Mouse (Mus musculus) C2C12 (cell line): ENCODE data around the gene Fam222b. TPM values are rescaled to one million over a fixed set of nuclear protein-coding genes. Genes with fewer than 3 reads are reported as not detected.

Experiments
- H3K27me3 ChIP-seq: one replicate; pipeline ENCODE4 v1.6.1; 2011; ENCODE audit not compliant: control insufficient read depth, insufficient read depth, insufficient read length
- H3K36me3 ChIP-seq: one replicate; pipeline ENCODE4 v1.6.1; 2011; ENCODE audit not compliant: control insufficient read depth, insufficient read depth
- H3K4me3 ChIP-seq: one replicate; pipeline ENCODE4 v1.5.1; 2011; ENCODE audit warnings: mild to moderate bottlenecking, control low read depth; ENCODE audit not compliant: poor library complexity, insufficient read depth, severe bottlenecking
- H3K79me2 ChIP-seq: one replicate; pipeline ENCODE4 v1.6.1; 2011; ENCODE audit not compliant: control insufficient read depth, insufficient read depth
- H3K79me3 ChIP-seq: one replicate; pipeline ENCODE4 v1.6.1; 2011; ENCODE audit warnings: low read depth, control low read depth
- H3ac ChIP-seq: one replicate; pipeline ENCODE3; 2011; ENCODE audit warnings: low read depth; ENCODE audit not compliant: control insufficient read depth, insufficient read length
- CEBPB ChIP-seq: IDR thresholded peaks from one replicate; pipeline ENCODE4 v1.6.1; 2011; ENCODE audit warnings: low read depth, mild to moderate bottlenecking, control low read depth, moderate library complexity
- CTCF ChIP-seq: IDR thresholded peaks from one replicate; pipeline ENCODE4 v1.5.1; 2011; ENCODE audit not compliant: control insufficient read depth, insufficient read depth, insufficient read length
- FOSL1 ChIP-seq: IDR thresholded peaks from one replicate; pipeline ENCODE4 v1.8.0; 2011; ENCODE audit warnings: mild to moderate bottlenecking, low read length; ENCODE audit not compliant: poor library complexity, insufficient read depth, severe bottlenecking
- MAX ChIP-seq: IDR thresholded peaks from one replicate; pipeline ENCODE4 v1.6.1; 2011; ENCODE audit warnings: mild to moderate bottlenecking, control low read depth
- MYOD1 ChIP-seq: IDR thresholded peaks from one replicate; pipeline ENCODE4 v1.6.1; 2011; ENCODE audit warnings: low read depth; ENCODE audit not compliant: control insufficient read depth, insufficient read length
- MYOG ChIP-seq: IDR thresholded peaks from one replicate; pipeline ENCODE4 v1.6.1; 2011; ENCODE audit not compliant: control insufficient read depth, insufficient read length; ENCODE audit errors: extremely low read depth
- USF1 ChIP-seq: IDR thresholded peaks from one replicate; pipeline ENCODE4 v1.6.1; 2011; ENCODE audit warnings: low read depth, mild to moderate bottlenecking, control low read depth, moderate library complexity
- polyA plus RNA-seq: library from polyadenylated mRNA; unstranded; fragments of >200 nt; fragmentation: generic; extraction: Trizol; gene quantifications from one replicate; pipeline ENCODE4 v1.2.1, GENCODE M21; 2012; ENCODE audit warnings: missing spikeins

Fam222b gene
- polyA plus RNA-seq, 1 experiment, result 12.2 TPM

GRCm38 (mm10) chr11:78097077-78097476 is 2.6 kb downstream of the Fam222b start:
- Histone ChIP-seq H3K27me3 (no peaks in the 10 kb centered on the region), H3K79me3 (peaks cover 68% of the 10 kb centered on the region), H3ac (no peak overlapping the region), H3K36me3 (peaks cover 26% of the 10 kb centered on the region), H3K4me3 (no peak overlapping the region), H3K79me2 (peaks cover 77% of the 10 kb centered on the region)
- no peak for TF ChIP-seq CEBPB
- TF ChIP-seq MAX, result no peak
- no peak for TF ChIP-seq CTCF
- no peak for TF ChIP-seq MYOG
- no peak for TF ChIP-seq MYOD1
- no peak for TF ChIP-seq FOSL1
- TF ChIP-seq USF1, result no peak

- Histone ChIP-seq H3K79me3 (peaks cover 92% of the 10 kb centered on the region), H3ac (no peak overlapping the region), H3K79me2 (peaks cover 100% of the 10 kb centered on the region), H3K36me3 (peaks cover 26% of the 10 kb centered on the region), H3K27me3 (no peaks in the 10 kb centered on the region), H3K4me3 (no peak overlapping the region)
- TF ChIP-seq MYOG, result no peak
Measured at GRCm38 (mm10) chr11:78100746-78101145, 6.3 kb downstream of the Fam222b start.

- H3K27me3 ChIP-seq, result no peaks in the 10 kb centered on the region
- TF ChIP-seq MAX (peak; percentile 62), USF1 (no peak), MYOD1 (no peak)
- H3K79me2 ChIP-seq, result peaks cover 100% of the 10 kb centered on the region
- peaks cover 27% of the 10 kb centered on the region for H3K36me3 ChIP-seq
- H3K4me3 ChIP-seq, result no peak overlapping the region
- H3ac ChIP-seq, result no peak overlapping the region
- H3K79me3 ChIP-seq, result peaks cover 92% of the 10 kb centered on the region
Measured at GRCm38 (mm10) chr11:78102142-78102541, 7.7 kb downstream of the Fam222b start.

GRCm38 (mm10) chr11:78102958-78103747 is 8.7 kb downstream of the Fam222b start:
- no peak for TF ChIP-seq CEBPB
- no peak for TF ChIP-seq MYOD1
- TF ChIP-seq FOSL1, result no peak
- TF ChIP-seq MYOG, result no peak
- no peak for TF ChIP-seq MAX
- TF ChIP-seq USF1, result no peak
- no peak for TF ChIP-seq CTCF
- Histone ChIP-seq H3K27me3 (no peaks in the 10 kb centered on the region), H3ac (no peak overlapping the region), H3K4me3 (no peak overlapping the region), H3K36me3 (peaks cover 18% of the 10 kb centered on the region), H3K79me3 (peaks cover 92% of the 10 kb centered on the region), H3K79me2 (peaks cover 100% of the 10 kb centered on the region)

- Histone ChIP-seq H3K79me3 (peaks cover 90% of the 10 kb centered on the region), H3K79me2 (peaks cover 100% of the 10 kb centered on the region), H3K27me3 (no peaks in the 10 kb centered on the region), H3K4me3 (no peak overlapping the region), H3ac (no peak overlapping the region), H3K36me3 (peaks cover 12% of the 10 kb centered on the region)
- TF ChIP-seq MYOD1, result no peak
- TF ChIP-seq MYOG, result no peak
- no peak for TF ChIP-seq CTCF
- no peak for TF ChIP-seq CEBPB
- no peak for TF ChIP-seq USF1
- TF ChIP-seq MAX, result no peak
Measured at GRCm38 (mm10) chr11:78104501-78104900, 10.0 kb downstream of the Fam222b start.

GRCm38 (mm10) chr11:78113616-78114015 is 19.2 kb downstream of the Fam222b start:
- no peak for TF ChIP-seq MAX
- H3ac ChIP-seq, result no peak overlapping the region
- no peaks in the 10 kb centered on the region for H3K36me3 ChIP-seq
- H3K27me3 ChIP-seq, result no peaks in the 10 kb centered on the region
- H3K79me3 ChIP-seq, result peaks cover 79% of the 10 kb centered on the region
- H3K79me2 ChIP-seq, result peaks cover 98% of the 10 kb centered on the region
- no peak overlapping the region for H3K4me3 ChIP-seq
